Mouse (Mus musculus) liver, adult 2 months (tissue): Measurements from ENCODE around the gene Eif1ad.

Experiments used
- CTCF ChIP-seq: fragments of 200-500 bp; IDR thresholded peaks from 2 replicates; pipeline ENCODE4 v1.5.1; 2011; ENCODE audit warnings: low read depth, low read length, control low read depth
- POLR2A ChIP-seq: fragments of 200-500 bp; IDR thresholded peaks from 2 replicates; pipeline ENCODE4 v1.6.1; 2011; ENCODE audit warnings: low read length, control low read depth; ENCODE audit not compliant: insufficient read depth; ENCODE audit errors: extremely low read depth

GRCm38 (mm10) chr19:5348064-5348463 is 18.5 kb upstream of the Eif1ad start:
- TF ChIP-seq POLR2A, result no peak
- no peak for TF ChIP-seq CTCF
